Mouse (Mus musculus): ENCODE measurements around the gene Mrpl1.
A peak's percentile ranks its signal among the peaks of the same experiment; 100 is the strongest.

The Mrpl1 gene

GRCm38 (mm10) chr5:96209459-96209858 is at the start of gene Mrpl1:
TSS of gene Mrpl1 (plus strand) at chr5:96209493.
- peak; percentile 13 for DNase-seq (ENCODE audit: low spot score)

- DNase-seq (ENCODE audit: low spot score), result peak; percentile 8
Measured at GRCm38 (mm10) chr5:96160467-96161262, 48.6 kb upstream of the Mrpl1 start.

- DNase-seq (ENCODE audit: low spot score), result no peak
Measured at GRCm38 (mm10) chr5:96161263-96161577, 48.1 kb upstream of the Mrpl1 start.

- peak; percentile 51 for DNase-seq (ENCODE audit: low spot score)
Measured at GRCm38 (mm10) chr5:96161578-96162398, 47.5 kb upstream of the Mrpl1 start.

- DNase-seq (ENCODE audit: low spot score), result peak; percentile 71
Measured at GRCm38 (mm10) chr5:96162399-96163331, 46.6 kb upstream of the Mrpl1 start.

GRCm38 (mm10) chr5:96163396-96164020 is 45.8 kb upstream of the Mrpl1 start:
- no peak for DNase-seq (ENCODE audit: low spot score)

GRCm38 (mm10) chr5:96164021-96164411 is 45.3 kb upstream of the Mrpl1 start, which contains the start of gene Cnot6l:
TSS of gene Cnot6l (minus strand) at chr5:96164171.
- peak; percentile 26 for DNase-seq (ENCODE audit: low spot score)

- no peak for DNase-seq (ENCODE audit: low spot score)
Measured at GRCm38 (mm10) chr5:96166761-96167160, 42.5 kb upstream of the Mrpl1 start.

GRCm38 (mm10) chr5:96170443-96170842 is 38.9 kb upstream of the Mrpl1 start:
- no peak for DNase-seq (ENCODE audit: low spot score)

GRCm38 (mm10) chr5:96171765-96172164 is 37.5 kb upstream of the Mrpl1 start:
- DNase-seq (ENCODE audit: low spot score), result no peak

- DNase-seq (ENCODE audit: low spot score), result no peak
Measured at GRCm38 (mm10) chr5:96176121-96176520, 33.2 kb upstream of the Mrpl1 start.

- no peak for DNase-seq (ENCODE audit: low spot score)
Measured at GRCm38 (mm10) chr5:96176879-96177358, 32.4 kb upstream of the Mrpl1 start.

- DNase-seq (ENCODE audit: low spot score), result no peak
Measured at GRCm38 (mm10) chr5:96183211-96183610, 26.1 kb upstream of the Mrpl1 start.

GRCm38 (mm10) chr5:96183987-96184386 is 25.3 kb upstream of the Mrpl1 start:
- DNase-seq (ENCODE audit: low spot score), result no peak

- DNase-seq (ENCODE audit: low spot score), result no peak
Measured at GRCm38 (mm10) chr5:96189761-96190160, 19.5 kb upstream of the Mrpl1 start.

- no peak for DNase-seq (ENCODE audit: low spot score)
Measured at GRCm38 (mm10) chr5:96191251-96191650, 18.0 kb upstream of the Mrpl1 start.

- DNase-seq (ENCODE audit: low spot score), result no peak
Measured at GRCm38 (mm10) chr5:96196547-96197052, 12.7 kb upstream of the Mrpl1 start.

- no peak for DNase-seq (ENCODE audit: low spot score)
Measured at GRCm38 (mm10) chr5:96198271-96198670, 11.0 kb upstream of the Mrpl1 start.

GRCm38 (mm10) chr5:96200269-96200668 is 9.0 kb upstream of the Mrpl1 start:
- DNase-seq (ENCODE audit: low spot score), result no peak

- DNase-seq (ENCODE audit: low spot score), result no peak
Measured at GRCm38 (mm10) chr5:96201462-96202154, 7.7 kb upstream of the Mrpl1 start.

- no peak for DNase-seq (ENCODE audit: low spot score)
Measured at GRCm38 (mm10) chr5:96206897-96207296, 2.4 kb upstream of the Mrpl1 start.

All from spleen, adult 12 weeks (tissue).